Mouse (Mus musculus) heart, embryonic 14.5 days (tissue): ENCODE measurements at regions not wholly inside any gene's neighbourhood (a gene's known extent, or its start where the extent isn't known, plus 50 kb on each side); places are given as distances from the start of the nearest gene placed in this dataset.

Experiments
- ATAC-seq: fragments of 200-750 bp; cut with Nextera tagmentation; 2 replicates; pipeline ENCODE4 v1.8.0; 2017; ENCODE audit warnings: low read depth, moderate TSS enrichment; ENCODE audit not compliant: insufficient number of reproducible peaks, insufficient read depth, low FRiP score
- H3K27ac ChIP-seq, 2 experiments: fragments of 200-500 bp in 1 of 2; fragments of 300-500 bp in 1 of 2; sonication (generic) in 1 of 2; replicated peaks in 1 of 2; 2 replicates each; pipeline ENCODE4 v1.5.1; 2012 to 2014; ENCODE audit warnings: low read depth in 2 of 2, low read length in 2 of 2, control low read depth in 1 of 2, mild to moderate bottlenecking in 1 of 2, mixed read lengths in 1 of 2; ENCODE audit not compliant: control insufficient read depth in 1 of 2, insufficient read depth in 1 of 2
- H3K27me3 ChIP-seq: fragments of 300-500 bp; sonication (generic); 2 replicates; pipeline ENCODE4 v1.6.1; 2014; ENCODE audit warnings: mild to moderate bottlenecking, low read length, control low read depth; ENCODE audit not compliant: control insufficient read depth, insufficient read depth
- H3K36me3 ChIP-seq: fragments of 300-500 bp; sonication (generic); 2 replicates; pipeline ENCODE4 v1.6.1; 2014; ENCODE audit warnings: mild to moderate bottlenecking, control low read depth, low read length, mixed read lengths; ENCODE audit not compliant: control insufficient read depth, insufficient read depth
- H3K4me1 ChIP-seq, 2 experiments: fragments of 200-500 bp in 1 of 2; fragments of 300-500 bp in 1 of 2; sonication (generic) in 1 of 2; 2 replicates each; pipeline ENCODE4 v1.6.1; 2012 to 2014; ENCODE audit warnings: low read length in 2 of 2, control low read depth in 1 of 2, mixed read lengths in 1 of 2; ENCODE audit not compliant: control insufficient read depth in 2 of 2, insufficient read depth in 2 of 2
- H3K4me2 ChIP-seq: fragments of 300-500 bp; sonication (generic); 2 replicates; pipeline ENCODE4 v1.6.1; 2014; ENCODE audit warnings: mild to moderate bottlenecking, low read length
- H3K4me3 ChIP-seq, 2 experiments: fragments of 200-500 bp in 1 of 2; fragments of 300-500 bp in 1 of 2; sonication (generic) in 1 of 2; 2 replicates each; pipeline ENCODE4 v1.5.1; 2012 to 2014; ENCODE audit warnings: low read length in 2 of 2, mild to moderate bottlenecking in 2 of 2, control low read depth in 1 of 2, low read depth in 1 of 2, moderate library complexity in 1 of 2; ENCODE audit not compliant: control insufficient read depth in 1 of 2, insufficient read depth in 1 of 2
- H3K9ac ChIP-seq: fragments of 300-500 bp; sonication (generic); 2 replicates; pipeline ENCODE4 v1.6.1; 2014; ENCODE audit warnings: mild to moderate bottlenecking, low read length
- H3K9me3 ChIP-seq: fragments of 300-500 bp; sonication (generic); 2 replicates; pipeline ENCODE4 v1.6.1; 2016; ENCODE audit warnings: low read length, control low read depth; ENCODE audit not compliant: control insufficient read depth
- WGBS: fragments of 180-500 bp; shearing (Covaris S2); extraction: QIAGEN DNeasy Blood & Tissue Kit; methylation state at CpG from one replicate; pipeline ENCODE4 v1.1.7; 2014; 5-methylcytosine and 5-hydroxymethylcytosine counted together

DNA sequence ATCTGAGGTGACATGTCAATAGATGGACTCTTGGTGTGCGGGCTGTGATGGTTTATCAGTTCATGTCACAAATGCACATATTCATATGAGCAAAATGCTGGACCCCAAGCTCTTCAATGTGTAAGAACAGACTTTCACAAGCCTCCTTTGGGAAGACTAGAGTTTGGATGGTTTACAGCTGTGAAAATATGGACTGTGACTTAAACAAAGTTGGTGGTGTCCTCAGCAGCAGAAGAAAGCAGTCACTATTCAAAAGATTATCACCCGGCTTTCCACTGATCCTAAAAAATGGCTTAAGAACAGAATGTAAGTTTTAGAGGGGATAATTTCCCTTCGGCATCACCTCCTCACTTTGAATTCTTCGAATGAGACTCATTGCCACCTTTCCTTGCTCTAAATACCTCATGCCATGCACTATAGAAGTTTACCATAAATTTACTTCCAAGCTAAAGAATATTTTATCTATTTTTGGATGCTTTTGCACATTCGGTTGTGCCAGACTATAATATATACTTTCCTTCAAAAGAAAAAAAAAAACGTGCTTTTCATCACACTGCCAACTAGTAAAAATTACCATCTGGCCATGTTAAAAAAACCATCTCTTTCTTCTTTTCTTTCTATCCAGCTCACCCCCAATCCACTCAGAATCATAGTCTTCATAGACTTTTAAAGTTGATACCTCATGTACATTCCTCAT, 201.2 kb downstream of the Lipi start:
- no peak for ATAC-seq
- no peak overlapping the region for H3K4me2 ChIP-seq
- H3K27ac ChIP-seq = no peak overlapping the region
- H3K9ac ChIP-seq = no peak overlapping the region
- no peak overlapping the region for H3K4me3 ChIP-seq
- H3K36me3 ChIP-seq = no peaks in the 10 kb centered on the region
- H3K9me3 ChIP-seq = no peaks in the 10 kb centered on the region
- no peaks in the 10 kb centered on the region for H3K4me1 ChIP-seq
- 78% methylated on average over 6 of the region's 6 CpGs for WGBS
- H3K27me3 ChIP-seq = no peaks in the 10 kb centered on the region

DNA sequence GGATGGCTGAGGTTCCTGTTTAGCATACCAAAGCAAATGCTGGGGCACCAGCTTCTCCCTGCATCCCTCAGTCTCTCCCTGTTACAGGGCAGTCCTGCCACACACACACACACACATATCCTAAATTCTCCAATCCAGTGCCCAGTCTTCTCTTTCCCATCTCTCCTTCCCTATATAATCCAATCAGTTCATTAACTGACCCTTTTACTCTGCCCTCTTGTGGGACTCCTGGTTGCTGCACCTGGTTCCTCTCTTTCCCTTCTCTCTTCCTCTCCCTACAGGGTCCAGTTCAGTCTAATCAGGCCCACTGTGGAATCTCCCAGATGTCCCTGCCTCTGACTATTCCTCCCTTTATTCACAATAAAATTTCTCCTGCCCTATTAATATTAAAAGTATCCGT, 204.7 kb downstream of the Lipi start:
- Histone ChIP-seq H3K36me3 (no peaks in the 10 kb centered on the region), H3K27me3 (no peaks in the 10 kb centered on the region), H3K9me3 (no peaks in the 10 kb centered on the region), H3K4me2 (no peak overlapping the region), H3K4me3 (no peak overlapping the region), H3K9ac (no peak overlapping the region), H3K27ac (no peak overlapping the region), H3K4me1 (no peaks in the 10 kb centered on the region)
- ATAC-seq = no peak
- WGBS = 62% methylated on average over 1 of the region's 1 CpGs

DNA sequence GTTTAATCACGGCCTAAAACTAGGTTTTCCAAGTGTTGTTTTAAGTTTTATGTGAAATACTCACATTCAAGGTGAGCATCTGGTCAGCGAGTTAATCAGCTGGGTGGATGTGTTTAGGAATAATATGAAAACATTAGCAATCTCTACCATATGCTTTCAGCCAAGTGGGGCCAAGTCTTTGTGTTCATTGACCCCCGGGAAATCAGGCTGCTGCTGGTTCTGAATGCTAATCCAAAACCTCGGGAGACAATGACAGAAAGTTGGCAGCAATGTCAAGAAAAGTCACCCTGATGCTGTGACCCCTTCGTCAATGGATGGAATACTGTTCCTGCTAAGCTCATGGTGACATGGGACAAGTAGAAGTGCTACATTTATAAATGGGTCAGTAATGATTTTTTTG, 216.2 kb downstream of the Lipi start:
- H3K4me1 ChIP-seq = no peaks in the 10 kb centered on the region
- no peak overlapping the region for H3K4me2 ChIP-seq
- ATAC-seq = no peak
- H3K27me3 ChIP-seq = no peaks in the 10 kb centered on the region
- H3K27ac ChIP-seq = no peak overlapping the region
- H3K36me3 ChIP-seq = no peaks in the 10 kb centered on the region
- H3K9ac ChIP-seq = no peak overlapping the region
- no peaks in the 10 kb centered on the region for H3K9me3 ChIP-seq
- H3K4me3 ChIP-seq = no peak overlapping the region
- 69% methylated on average over 5 of the region's 5 CpGs for WGBS

DNA sequence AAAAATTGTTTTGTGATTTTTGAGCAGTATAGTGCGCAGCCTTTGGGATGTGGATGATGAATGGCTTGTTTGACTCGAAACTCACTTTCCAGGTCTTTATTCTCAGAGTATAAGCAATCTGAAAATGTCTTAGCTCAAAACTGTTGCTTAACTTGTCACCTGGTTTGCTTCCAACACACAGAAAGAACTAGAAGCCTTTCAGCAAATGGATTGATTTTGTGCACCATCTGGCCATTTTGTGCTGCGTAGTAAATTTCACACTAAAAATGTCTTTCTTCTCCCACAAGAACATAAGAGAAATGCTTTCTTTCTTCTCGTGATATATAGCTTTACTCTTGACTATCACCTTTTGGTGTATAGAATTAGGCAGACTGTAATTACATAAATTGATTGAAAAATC, 219.1 kb downstream of the Lipi start:
- no peaks in the 10 kb centered on the region for H3K36me3 ChIP-seq
- H3K9ac ChIP-seq = no peak overlapping the region
- no peak overlapping the region for H3K4me2 ChIP-seq
- no peak for ATAC-seq
- WGBS = 74% methylated on average over 4 of the region's 4 CpGs
- H3K4me1 ChIP-seq = no peaks in the 10 kb centered on the region
- H3K9me3 ChIP-seq = no peaks in the 10 kb centered on the region
- no peak overlapping the region for H3K4me3 ChIP-seq
- no peak overlapping the region for H3K27ac ChIP-seq
- H3K27me3 ChIP-seq = no peaks in the 10 kb centered on the region

DNA sequence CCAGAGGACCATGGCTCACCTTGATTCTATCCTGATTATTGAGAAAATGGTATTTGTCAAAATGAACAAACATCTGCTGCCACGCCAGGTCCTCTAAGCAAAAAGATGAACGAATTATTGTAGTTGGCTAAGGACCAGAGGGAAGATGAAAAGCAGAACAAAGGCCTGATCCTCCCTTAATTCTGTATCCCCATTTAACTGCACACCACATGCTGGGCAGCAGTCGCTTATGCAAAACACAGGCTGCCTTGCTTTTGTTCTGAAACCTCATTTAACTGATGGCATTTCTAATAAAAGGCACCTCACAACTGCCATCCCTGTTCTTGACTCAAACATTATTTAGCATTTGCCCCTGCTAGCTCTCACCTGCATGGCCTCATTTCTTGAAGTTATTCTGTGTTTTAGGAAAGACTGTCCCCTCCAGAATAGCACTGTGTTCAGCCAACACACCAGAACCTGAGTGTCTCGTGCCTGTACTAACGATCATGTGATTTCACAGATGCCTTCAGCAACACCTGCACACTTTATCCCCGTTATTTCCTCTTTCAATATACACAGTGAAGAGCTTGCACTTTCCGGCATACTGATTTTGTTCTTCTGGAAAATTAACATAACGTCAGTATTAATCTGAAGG, 220.4 kb downstream of the Lipi start:
- Histone ChIP-seq H3K4me2 (no peak overlapping the region), H3K9me3 (no peaks in the 10 kb centered on the region), H3K36me3 (no peaks in the 10 kb centered on the region), H3K4me3 (no peak overlapping the region), H3K27me3 (no peaks in the 10 kb centered on the region), H3K4me1 (no peaks in the 10 kb centered on the region), H3K27ac (no peak overlapping the region), H3K9ac (no peak overlapping the region)
- no peak for ATAC-seq
- whole genome bisulfite sequencing = 60% methylated on average over 8 of the region's 8 CpGs

DNA sequence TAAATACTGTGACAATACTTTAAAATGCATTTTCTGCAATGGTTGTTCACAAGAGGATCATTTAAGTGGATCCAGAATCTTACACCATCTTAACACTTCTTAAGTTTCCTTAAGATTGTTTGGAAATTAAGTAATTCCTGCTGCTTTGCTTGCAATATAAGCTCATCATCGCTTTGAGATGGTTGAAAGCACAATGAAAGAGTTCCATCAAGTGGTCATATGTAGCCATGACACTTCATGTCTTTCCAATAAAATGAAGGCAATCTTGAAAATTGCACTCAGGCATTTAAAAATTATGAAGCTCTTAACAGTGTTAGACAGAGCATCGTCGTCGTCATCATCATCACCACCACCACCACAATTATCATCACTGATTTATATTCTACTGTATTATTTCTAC, 223.8 kb downstream of the Lipi start:
- Histone ChIP-seq H3K27ac (no peak overlapping the region), H3K4me3 (no peak overlapping the region), H3K9ac (no peak overlapping the region), H3K9me3 (0 out of 2 replicates have a peak, but pooled peaks cover under 1% of the 10 kb centered on the region), H3K36me3 (no peaks in the 10 kb centered on the region), H3K4me2 (no peak overlapping the region), H3K27me3 (no peaks in the 10 kb centered on the region), H3K4me1 (no peaks in the 10 kb centered on the region)
- no peak for ATAC-seq
- WGBS = 69% methylated on average over 4 of the region's 4 CpGs

DNA sequence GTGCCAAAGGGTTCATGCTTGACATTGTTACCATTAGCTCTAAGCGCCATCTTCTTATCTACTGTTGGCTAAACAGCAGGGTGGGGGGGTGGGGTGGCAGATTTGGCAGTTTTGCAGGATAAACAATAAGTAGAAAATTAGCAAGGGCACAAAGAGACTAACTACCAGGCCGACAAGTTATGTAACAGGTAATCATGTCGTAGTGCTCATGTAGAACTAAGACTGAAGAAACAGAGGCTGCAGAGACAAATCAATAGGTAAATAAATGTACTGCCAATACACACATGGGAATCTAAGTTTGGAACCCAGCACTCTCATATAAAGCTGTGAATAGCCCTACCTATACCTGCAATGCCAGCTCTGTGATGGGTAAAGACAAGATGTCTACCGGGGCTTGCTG, 225.1 kb downstream of the Lipi start:
- Histone ChIP-seq H3K9me3 (0 out of 2 replicates have a peak, but pooled peaks cover 3% of the 10 kb centered on the region), H3K4me1 (no peaks in the 10 kb centered on the region), H3K9ac (no peak overlapping the region), H3K4me2 (no peak overlapping the region), H3K27me3 (no peaks in the 10 kb centered on the region), H3K4me3 (no peak overlapping the region), H3K36me3 (no peaks in the 10 kb centered on the region), H3K27ac (no peak overlapping the region)
- ATAC-seq = no peak
- WGBS = 74% methylated on average over 4 of the region's 4 CpGs

DNA sequence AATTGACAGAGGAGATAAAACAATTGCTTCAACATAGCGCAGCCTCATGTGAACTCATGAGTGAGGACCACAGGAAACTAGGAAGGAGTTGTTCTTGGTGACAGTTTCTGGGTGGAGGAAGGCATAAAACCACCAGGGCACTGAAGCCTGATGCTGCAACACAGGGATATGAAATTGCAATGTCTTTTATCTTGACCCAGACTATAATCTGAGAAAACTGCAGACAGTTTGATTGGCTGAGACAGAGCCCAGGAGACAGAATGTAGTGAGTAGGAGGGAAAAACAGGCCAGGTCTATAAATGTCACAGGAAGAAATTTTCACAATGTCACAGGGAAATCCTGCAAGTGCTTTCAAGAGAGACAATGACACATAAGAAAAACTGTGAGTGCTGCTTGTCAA, 232.5 kb downstream of the Lipi start:
- 0 out of 2 replicates have a peak, but pooled peaks cover 3% of the 10 kb centered on the region for H3K9me3 ChIP-seq
- no peak overlapping the region for H3K9ac ChIP-seq
- no peaks in the 10 kb centered on the region for H3K4me1 ChIP-seq
- no peaks in the 10 kb centered on the region for H3K36me3 ChIP-seq
- 89% methylated on average over 1 of the region's 1 CpGs for WGBS
- ATAC-seq = no peak
- no peak overlapping the region for H3K27ac ChIP-seq
- no peaks in the 10 kb centered on the region for H3K27me3 ChIP-seq
- no peak overlapping the region for H3K4me3 ChIP-seq
- H3K4me2 ChIP-seq = no peak overlapping the region
